Mouse (Mus musculus): ENCODE results near the gene Sh3pxd2a.
"Not testable (repeated sequence)": the region's sequence is repeated elsewhere in the genome, so short reads cannot be mapped to it uniquely, and the experiment has no call there.

The Sh3pxd2a gene

GRCm38 (mm10) chr19:47407332-47407731 is 56.9 kb downstream of the Sh3pxd2a start:
- DNase-seq (ENCODE audit: low spot score) = no peak

- no peak for DNase-seq (ENCODE audit: low spot score)
Observed at GRCm38 (mm10) chr19:47406524-47406923, 57.7 kb downstream of the Sh3pxd2a start.

- DNase-seq (ENCODE audit: low spot score) = no peak
Observed at GRCm38 (mm10) chr19:47405548-47405947, 58.7 kb downstream of the Sh3pxd2a start.

- no peak for DNase-seq (ENCODE audit: low spot score)
Observed at GRCm38 (mm10) chr19:47403391-47404379, 60.5 kb downstream of the Sh3pxd2a start.

GRCm38 (mm10) chr19:47402976-47403375 is 61.2 kb downstream of the Sh3pxd2a start:
- peak; percentile 25 for DNase-seq (ENCODE audit: low spot score)

- no peak for DNase-seq (ENCODE audit: low spot score)
Observed at GRCm38 (mm10) chr19:47402544-47402943, 61.7 kb downstream of the Sh3pxd2a start.

DNA sequence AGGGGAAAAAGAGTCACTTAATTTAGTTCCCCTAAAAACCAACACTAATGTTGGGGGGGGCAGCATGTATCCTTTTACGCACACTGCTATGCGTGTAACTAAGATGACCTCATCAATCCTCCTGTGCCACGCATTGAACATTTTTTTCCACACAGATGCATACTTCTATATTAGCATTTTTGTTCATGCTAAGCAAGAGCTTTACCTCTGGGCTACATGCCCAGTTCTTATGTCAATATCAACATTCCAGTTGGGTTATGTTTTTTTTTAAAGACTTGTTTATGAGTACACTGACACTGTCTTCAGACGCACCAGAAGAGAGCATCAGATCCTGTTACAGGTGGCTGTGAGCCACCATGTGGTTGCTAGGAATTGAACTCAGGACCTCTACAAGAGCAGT is 64.5 kb downstream of the Sh3pxd2a start:
- DNase-seq (ENCODE audit: low spot score) = no peak

DNA sequence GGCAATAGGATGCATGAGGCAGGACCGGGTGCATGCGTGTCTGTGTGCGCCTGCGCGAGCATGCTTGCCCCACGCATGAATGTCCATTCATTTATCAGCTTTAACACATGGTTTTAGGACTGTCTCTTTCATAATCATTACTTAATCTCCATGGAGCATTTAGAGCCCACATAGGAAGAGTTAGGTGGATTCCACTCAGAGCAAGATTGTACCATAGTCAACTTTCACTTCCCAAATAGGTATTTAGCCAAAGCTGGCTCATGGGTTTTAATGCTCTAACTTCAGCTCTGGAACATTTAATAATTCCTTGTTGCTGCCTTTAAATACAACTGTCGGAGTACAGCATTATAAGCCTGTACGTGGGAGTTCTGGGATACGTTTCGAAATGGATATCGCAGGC is 65.2 kb downstream of the Sh3pxd2a start:
- no peak for DNase-seq (ENCODE audit: low spot score)

- no peak for DNase-seq (ENCODE audit: low spot score)
Observed at GRCm38 (mm10) chr19:47397882-47398671, 66.1 kb downstream of the Sh3pxd2a start.

- DNase-seq (ENCODE audit: low spot score) = no peak
Observed at GRCm38 (mm10) chr19:47395338-47395737, 68.9 kb downstream of the Sh3pxd2a start.

DNA sequence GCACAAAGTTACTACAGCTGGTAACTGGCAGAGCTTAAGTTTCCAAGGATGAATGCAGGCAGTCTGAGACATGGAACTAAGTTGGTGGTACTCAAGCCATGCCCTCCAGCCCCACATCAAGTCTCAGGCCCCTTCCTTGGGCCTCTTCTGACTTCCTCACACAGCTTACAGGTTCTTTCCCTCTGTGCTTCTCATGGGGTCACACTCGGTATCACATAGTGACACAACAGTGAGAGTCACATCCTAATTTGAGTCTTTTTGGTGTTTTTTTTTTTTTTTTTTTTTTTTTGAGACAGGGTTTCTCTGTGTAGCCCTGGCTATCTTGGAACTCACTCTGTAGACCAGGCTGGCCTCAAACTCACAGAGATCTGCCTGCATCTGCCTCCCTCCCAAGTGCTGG is 69.4 kb downstream of the Sh3pxd2a start:
- DNase-seq (ENCODE audit: low spot score) = not testable (repeated sequence)

- DNase-seq (ENCODE audit: low spot score) = no peak
Observed at GRCm38 (mm10) chr19:47390878-47391277, 73.3 kb downstream of the Sh3pxd2a start.

- DNase-seq (ENCODE audit: low spot score) = no peak
Observed at GRCm38 (mm10) chr19:47387887-47388286, 76.3 kb downstream of the Sh3pxd2a start.

DNA sequence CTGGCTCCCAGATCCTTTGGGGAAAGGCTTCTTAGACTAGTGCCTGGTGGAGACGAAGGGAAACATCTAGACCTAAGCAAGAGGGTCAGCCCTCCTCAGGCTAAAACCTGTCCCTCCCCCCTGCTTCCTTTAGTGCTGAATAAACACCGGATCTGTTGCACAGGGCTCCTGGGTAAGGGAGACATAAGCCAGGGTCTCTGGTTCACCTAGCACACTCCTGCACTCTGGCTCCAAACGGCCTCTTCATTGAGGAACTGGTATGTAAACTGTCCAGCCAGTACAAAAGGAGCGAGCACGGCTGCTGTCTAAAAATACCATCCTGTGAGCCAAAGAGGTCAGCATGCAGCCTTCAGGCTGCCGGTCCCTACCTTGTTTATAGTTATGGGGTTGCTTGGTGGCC is 76.8 kb downstream of the Sh3pxd2a start:
- DNase-seq (ENCODE audit: low spot score) = no peak

DNA sequence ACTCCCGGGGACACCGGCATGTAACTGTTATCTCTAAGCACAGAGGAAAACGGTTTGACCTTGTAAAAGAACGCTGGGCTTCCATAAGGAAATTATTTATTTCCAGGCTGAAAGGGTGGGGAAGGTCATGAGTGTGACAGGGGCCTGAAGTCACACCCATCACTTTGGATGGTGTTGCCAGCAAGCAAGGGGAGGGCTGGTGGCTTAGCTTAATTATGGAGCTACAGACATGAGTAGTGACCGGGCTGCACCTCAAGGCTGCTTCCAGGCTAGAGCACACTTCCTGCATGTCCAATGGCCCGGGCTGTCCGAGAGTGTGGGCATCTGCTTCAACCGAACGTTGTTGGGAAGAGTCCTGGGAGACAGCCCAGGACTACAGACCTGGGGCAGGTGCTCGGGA is 78.2 kb downstream of the Sh3pxd2a start:
- no peak for DNase-seq (ENCODE audit: low spot score)

GRCm38 (mm10) chr19:47384639-47385038 is 79.6 kb downstream of the Sh3pxd2a start:
- no peak for DNase-seq (ENCODE audit: low spot score)

- DNase-seq (ENCODE audit: low spot score) = no peak
Observed at GRCm38 (mm10) chr19:47384036-47384435, 80.2 kb downstream of the Sh3pxd2a start.

- no peak for DNase-seq (ENCODE audit: low spot score)
Observed at GRCm38 (mm10) chr19:47382268-47382667, 81.9 kb downstream of the Sh3pxd2a start.

- DNase-seq (ENCODE audit: low spot score) = no peak
Observed at GRCm38 (mm10) chr19:47381011-47381410, 83.2 kb downstream of the Sh3pxd2a start.

- DNase-seq (ENCODE audit: low spot score) = no peak
Observed at GRCm38 (mm10) chr19:47379141-47379540, 85.1 kb downstream of the Sh3pxd2a start.

- no peak for DNase-seq (ENCODE audit: low spot score)
Observed at GRCm38 (mm10) chr19:47374916-47375573, 89.2 kb downstream of the Sh3pxd2a start.

DNA sequence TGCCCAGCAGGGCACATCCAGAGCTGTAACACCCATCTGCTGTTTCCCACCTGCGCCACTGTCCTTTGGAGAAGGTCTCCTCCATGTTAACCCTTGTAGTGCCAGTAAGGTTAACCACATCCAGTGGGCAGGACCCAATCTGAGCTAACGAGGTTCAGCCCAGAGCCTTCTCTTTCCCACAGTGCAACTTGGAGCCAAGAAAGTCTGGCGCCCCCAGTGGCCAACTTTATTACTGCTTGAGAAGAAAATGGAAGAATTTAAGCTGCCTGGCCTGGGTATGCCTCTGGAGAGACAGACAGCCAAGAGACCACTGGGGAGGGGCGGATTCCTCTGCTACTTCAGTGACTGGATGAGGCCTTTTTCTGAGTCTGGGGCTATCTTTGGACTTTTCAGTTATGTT is 89.8 kb downstream of the Sh3pxd2a start:
- no peak for DNase-seq (ENCODE audit: low spot score)
